Mouse (Mus musculus): ENCODE data around the gene Ttc37. TPM values are rescaled to one million over a fixed set of nuclear protein-coding genes. Genes with fewer than 3 reads are reported as not detected.

Ttc37 gene
- total and polyA plus RNA-seq, 3 experiments, result 16.8 to 116 (median 20.3) TPM

DNA sequence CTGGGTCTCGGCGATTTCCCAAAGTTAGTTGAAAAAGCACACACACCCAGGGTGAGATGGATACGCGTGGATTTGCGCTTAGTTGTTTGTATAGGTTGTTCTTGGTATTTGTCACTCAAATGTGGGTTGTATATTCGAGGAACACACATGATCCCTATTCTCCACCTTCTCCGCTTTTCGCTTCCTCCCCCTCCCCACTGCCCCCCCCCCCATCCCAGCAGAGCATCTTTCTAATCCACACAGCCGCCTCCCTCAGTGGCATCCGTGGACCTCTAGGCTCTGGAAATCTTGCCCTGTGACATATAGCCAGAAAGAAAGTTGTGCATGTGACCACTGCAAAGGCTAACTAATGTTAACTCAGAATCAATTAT, 41.7 kb upstream of the Ttc37 start, which contains the start of gene Gpr150:
TSS of gene Gpr150 (minus strand) at position 101 of the 371 bp plus-strand sequence.
- H3K9me3 ChIP-seq (replicated peaks; ENCODE audit: insufficient read depth, low read length), result no peaks in the 10 kb centered on the region
- H3K27me3 ChIP-seq (ENCODE audit: control insufficient read depth in 1 of 2, insufficient read depth in 2 of 2, low read length in 2 of 2), result no peaks in the 10 kb centered on the region
- no peak within 1 kb of the TSS for H3K27ac ChIP-seq (ENCODE audit: control insufficient read depth, low read depth, low read length)
- TF ChIP-seq GATA1 (IDR thresholded peaks at IDR 0.05; ENCODE audit: low read depth, low read length) (no peak), TCF12 (IDR thresholded peaks at IDR 0.05; ENCODE audit: low read depth, low read length) (no peak), MXI1 (IDR thresholded peaks at IDR 0.05; ENCODE audit: low read depth, low read length) (no peak), SIN3A (IDR thresholded peaks at IDR 0.05; ENCODE audit: low read length) (no peak)
- no peaks in the 10 kb centered on the region for H3K79me2 ChIP-seq (ENCODE audit: control insufficient read depth, insufficient read depth, low read length, poor library complexity)
- no peak within 1 kb of the TSS for H3K9ac ChIP-seq (ENCODE audit: control insufficient read depth, low read depth, low read length, poor library complexity, severe bottlenecking)
- DNase-seq (ENCODE audit: low read depth, low spot score), result no peak
- no peak within 1 kb of the TSS for H3K4me3 ChIP-seq (ENCODE audit: control insufficient read depth in 1 of 2, insufficient read depth in 1 of 2, low read depth in 2 of 2, low read length in 2 of 2)
- H3K36me3 ChIP-seq (ENCODE audit: control insufficient read depth in 1 of 2, insufficient read depth in 2 of 2, low read length in 2 of 2), result no peaks in the 10 kb centered on the region
- no peaks in the 10 kb centered on the region for H3K4me1 ChIP-seq (ENCODE audit: control insufficient read depth in 1 of 2, insufficient read depth in 2 of 2, low read length in 2 of 2)

DNA sequence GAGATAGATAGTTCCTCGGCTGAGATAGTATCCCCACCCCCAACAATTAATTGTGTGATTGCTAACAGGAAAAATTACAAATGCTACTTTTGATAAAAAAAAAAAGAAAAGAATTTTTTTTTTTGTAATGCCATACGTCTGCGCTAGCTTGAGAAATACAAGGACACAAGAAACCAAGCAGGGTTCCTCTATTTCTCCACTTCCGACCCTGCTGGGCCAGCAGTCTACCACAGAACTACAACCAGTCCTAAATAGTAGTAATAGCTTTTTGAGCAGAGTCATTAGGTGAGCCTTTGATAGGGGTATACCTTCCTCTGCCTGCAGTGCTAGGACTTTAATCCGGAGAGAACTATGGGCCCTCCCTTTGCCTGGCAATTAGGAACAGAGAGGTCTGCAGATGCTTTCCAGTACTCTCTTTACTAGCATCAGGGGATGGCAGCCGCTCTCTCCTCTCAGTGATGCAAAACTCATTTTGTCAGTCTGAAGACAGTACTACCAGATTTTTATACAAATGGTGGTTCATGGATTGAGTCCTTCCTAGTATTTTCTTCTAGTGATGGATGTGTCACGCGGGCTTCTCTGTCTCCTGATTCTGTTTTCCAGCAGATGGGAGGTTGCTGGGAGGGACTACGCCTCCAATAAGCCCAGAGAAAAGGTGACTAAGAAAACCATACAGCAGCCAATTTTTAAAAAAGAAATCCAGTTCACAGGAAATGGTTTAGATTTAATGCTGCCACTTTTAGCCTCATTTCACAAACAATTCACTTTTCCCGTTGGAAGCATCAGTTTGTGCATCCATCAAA, 41.1 kb upstream of the Ttc37 start:
- H3K27me3 ChIP-seq (ENCODE audit: control insufficient read depth in 1 of 2, insufficient read depth in 2 of 2, low read length in 2 of 2), result no peaks in the 10 kb centered on the region
- H3K36me3 ChIP-seq (ENCODE audit: control insufficient read depth in 1 of 2, insufficient read depth in 2 of 2, low read length in 2 of 2), result no peaks in the 10 kb centered on the region
- no peak for DNase-seq (ENCODE audit: low read depth, low spot score)
- TF ChIP-seq CHD1 (IDR thresholded peaks at IDR 0.05; ENCODE audit: low read depth, low read length) (no peak), MAFK (IDR thresholded peaks at IDR 0.05; ENCODE audit: borderline replicate concordance, low read depth, low read length) (no peak), BHLHE40 (IDR thresholded peaks at IDR 0.05; ENCODE audit: borderline replicate concordance, low read depth, low read length) (no peak), E2F4 (IDR thresholded peaks at IDR 0.05; ENCODE audit: borderline replicate concordance, low read depth, low read length) (no peak), ZMIZ1 (IDR thresholded peaks at IDR 0.05; ENCODE audit: low read depth, low read length) (no peak), USF2 (IDR thresholded peaks at IDR 0.05; ENCODE audit: borderline replicate concordance in 1 of 2, insufficient read depth in 1 of 2, low read depth in 1 of 2, low read length in 2 of 2) (no peak), POLR2A (IDR thresholded peaks at IDR 0.05; ENCODE audit: control insufficient read depth in 1 of 2, insufficient read depth in 1 of 2, low read depth in 1 of 2, low read length in 2 of 2, poor library complexity in 1 of 2) (no peak), ZNF384 (IDR thresholded peaks at IDR 0.05; ENCODE audit: low read depth, low read length) (no peak), TCF12 (IDR thresholded peaks at IDR 0.05; ENCODE audit: low read depth, low read length) (no peak), MYB (IDR thresholded peaks at IDR 0.05; ENCODE audit: low read depth, low read length) (no peak), MAX (IDR thresholded peaks at IDR 0.05; ENCODE audit: low read length) (no peak), POLR2AphosphoS5 (IDR thresholded peaks at IDR 0.05; ENCODE audit: borderline replicate concordance, low read depth, low read length) (no peak), MEF2A (IDR thresholded peaks at IDR 0.05; ENCODE audit: extremely low read depth, insufficient replicate concordance, low read depth, low read length, poor library complexity, severe bottlenecking) (no peak), TAL1 (IDR thresholded peaks at IDR 0.05; ENCODE audit: low read length) (no peak), CHD2 (IDR thresholded peaks at IDR 0.05; ENCODE audit: low read length) (no peak), GABPA (IDR thresholded peaks at IDR 0.05; ENCODE audit: low read depth, low read length) (no peak), HCFC1 (IDR thresholded peaks at IDR 0.05; ENCODE audit: low read depth, low read length) (no peak)
- no peak overlapping the region for H3K4me3 ChIP-seq (ENCODE audit: control insufficient read depth in 1 of 2, insufficient read depth in 1 of 2, low read depth in 2 of 2, low read length in 2 of 2)
- H3K4me1 ChIP-seq (ENCODE audit: control insufficient read depth in 1 of 2, insufficient read depth in 2 of 2, low read length in 2 of 2), result no peaks in the 10 kb centered on the region
- H3K9me3 ChIP-seq (replicated peaks; ENCODE audit: insufficient read depth, low read length), result no peaks in the 10 kb centered on the region
- no peak overlapping the region for H3K9ac ChIP-seq (ENCODE audit: control insufficient read depth, low read depth, low read length, poor library complexity, severe bottlenecking)
- H3K27ac ChIP-seq (ENCODE audit: control insufficient read depth, low read depth, low read length), result no peak overlapping the region
- no peaks in the 10 kb centered on the region for H3K79me2 ChIP-seq (ENCODE audit: control insufficient read depth, insufficient read depth, low read length, poor library complexity)

All from MEL (cell line).